Mouse (Mus musculus): ENCODE measurements around the gene Dgki.

Dgki gene

DNA sequence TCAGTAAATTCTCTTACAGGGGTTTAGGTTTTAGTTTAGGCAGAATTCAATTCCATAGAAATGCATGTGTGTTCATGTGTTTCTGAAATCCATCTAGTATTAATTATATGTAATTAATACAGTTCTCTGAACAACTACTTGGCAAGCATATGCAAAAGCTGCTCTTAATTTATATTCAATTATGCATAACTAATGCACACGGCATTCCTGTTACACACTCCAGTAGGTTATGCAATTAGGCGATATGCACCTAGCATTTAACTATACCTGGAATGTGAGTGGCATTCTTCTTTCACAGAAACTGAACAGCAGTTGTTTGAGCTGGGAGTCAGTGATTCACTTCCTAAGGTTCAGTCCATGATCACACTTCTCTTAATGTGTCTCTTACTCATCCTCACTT, 370.2 kb downstream of the Dgki start:
- ATAC-seq (ENCODE audit: low TSS enrichment) = no peak

DNA sequence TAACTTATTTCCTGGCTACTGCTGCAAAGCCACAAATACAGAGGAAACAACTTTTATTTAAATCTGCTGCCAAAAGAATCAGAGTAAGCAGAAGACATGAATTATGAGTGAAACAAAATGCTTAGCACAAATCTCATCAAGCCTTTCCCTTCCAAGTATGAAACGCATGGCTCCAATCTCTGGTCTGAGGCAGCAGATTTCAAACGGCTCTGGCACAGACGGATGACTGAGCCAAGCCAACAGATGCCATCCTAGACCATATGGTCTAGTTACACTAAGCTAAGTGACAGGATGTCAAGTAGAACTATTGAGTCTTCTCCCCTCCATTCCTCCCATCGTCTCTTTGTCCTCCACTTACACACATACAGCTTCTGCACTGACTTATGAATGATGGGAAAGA, 373.5 kb downstream of the Dgki start:
- ATAC-seq (ENCODE audit: low TSS enrichment) = peak; percentile 96

DNA sequence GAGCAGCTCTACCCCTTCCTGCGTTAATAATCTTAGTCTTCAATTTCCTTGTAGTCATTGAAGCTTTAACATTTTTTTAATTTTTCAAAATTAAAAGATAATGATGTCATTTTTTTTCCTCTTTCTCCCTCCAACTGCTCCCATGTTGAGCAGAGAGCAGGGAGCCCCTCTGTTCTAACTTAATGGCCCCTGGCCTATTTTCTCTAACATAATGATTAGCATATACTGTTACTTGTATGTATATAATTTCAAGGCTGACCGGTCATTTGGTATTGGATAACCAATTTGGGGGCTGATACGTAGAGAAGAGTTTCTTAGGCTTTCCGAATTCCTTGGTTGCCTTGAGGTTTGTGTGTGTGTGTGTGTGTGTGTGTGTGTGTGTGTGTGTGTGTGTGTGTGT, 378.0 kb downstream of the Dgki start:
- ATAC-seq (ENCODE audit: low TSS enrichment) = no peak

DNA sequence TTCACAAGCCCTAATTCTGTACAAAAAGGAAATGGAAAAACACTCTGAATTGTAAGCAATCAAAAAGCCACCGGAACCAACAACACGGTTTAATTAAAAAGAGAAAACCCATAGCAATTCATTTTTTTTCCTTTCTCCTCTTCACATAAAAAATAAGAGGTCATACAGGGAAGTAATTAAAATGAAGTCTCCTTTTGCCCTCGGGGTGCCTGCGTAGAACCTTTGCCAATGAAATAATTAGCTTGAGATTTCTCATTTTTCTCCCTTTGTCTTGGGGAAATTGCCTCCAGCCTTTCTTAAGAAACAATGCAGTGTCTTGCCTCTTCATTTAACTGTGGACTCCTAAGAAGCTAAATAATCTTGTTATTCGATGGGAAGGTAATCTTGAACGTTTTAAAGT, 388.4 kb downstream of the Dgki start:
- ATAC-seq (ENCODE audit: low TSS enrichment) = no peak

DNA sequence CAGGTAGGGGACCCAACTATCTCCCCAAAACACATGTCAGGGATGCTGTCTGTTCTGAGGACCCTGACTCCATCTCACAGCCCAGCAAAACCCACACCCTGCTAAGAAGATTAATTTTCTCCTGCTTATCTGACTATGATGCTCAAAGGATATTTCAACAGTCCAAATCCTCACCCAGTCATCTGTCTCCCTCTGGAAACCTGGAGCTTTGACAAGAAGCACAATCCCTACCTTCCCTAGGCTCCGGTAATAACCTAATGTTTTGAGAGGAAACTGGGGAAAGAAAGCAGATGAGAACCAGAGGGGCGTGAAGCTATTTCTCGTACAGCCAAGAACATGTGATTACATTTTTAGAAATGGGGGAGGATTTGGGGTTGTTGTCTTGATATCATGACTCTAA, 392.8 kb downstream of the Dgki start:
- ATAC-seq (ENCODE audit: low TSS enrichment) = no peak

DNA sequence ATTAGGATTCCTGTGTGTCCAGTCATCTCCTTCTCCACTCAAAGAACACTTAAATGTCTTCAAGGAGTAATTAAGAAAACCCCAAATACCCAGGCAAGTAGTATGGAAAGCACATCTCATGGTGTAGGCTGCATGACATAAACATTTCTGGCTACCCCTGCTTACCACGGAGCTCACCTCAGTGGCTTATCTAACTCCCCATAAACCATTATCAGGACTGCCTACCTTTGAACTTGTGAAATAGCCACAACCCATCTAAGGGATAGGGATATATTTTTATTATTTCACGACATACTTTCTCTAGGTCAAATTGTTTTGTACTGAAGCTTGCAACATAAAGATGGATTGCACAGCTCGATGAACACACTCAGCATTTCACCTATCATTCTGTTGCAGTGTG, 394.0 kb downstream of the Dgki start:
- no peak for ATAC-seq (ENCODE audit: low TSS enrichment)

DNA sequence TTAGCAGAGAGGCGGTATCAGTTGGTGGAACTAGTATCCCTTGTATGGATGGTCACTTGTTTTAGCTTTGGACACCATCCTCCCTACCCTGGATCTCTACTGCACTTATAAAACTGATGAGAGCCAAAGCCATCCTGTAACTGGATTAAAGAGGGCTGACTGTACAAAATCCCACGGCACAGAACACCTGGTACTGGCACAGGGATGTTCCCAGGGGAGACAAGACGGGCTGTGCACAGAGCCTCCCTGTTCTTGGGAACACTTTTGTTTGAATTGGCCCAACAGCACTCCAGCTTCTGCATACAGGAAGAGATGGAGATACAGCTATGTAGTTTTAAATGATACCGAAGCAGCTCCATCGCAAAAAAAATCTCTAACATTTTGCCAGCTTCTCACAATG, 395.1 kb downstream of the Dgki start:
- ATAC-seq (ENCODE audit: low TSS enrichment) = 0 out of 2 replicates have a peak, but pooled peaks have one; percentile 6

DNA sequence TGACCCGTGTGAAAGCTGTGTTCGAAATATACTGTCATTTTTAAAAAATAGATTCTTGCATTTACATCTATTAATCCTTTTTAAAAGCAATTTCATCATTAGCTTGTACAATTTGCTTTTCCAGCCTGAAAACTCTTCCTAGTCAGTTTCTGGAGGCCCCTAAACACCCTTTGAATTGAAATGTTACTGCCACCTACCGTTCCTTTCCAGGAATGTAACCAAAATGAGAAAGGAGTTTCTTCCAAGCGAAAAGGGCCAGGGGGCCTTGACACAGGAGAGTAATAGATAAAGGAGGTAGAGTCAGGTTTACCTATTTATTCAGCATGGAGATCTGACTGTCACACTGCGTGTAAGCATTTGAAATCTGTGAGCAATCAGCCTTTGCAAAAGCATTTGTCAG, 396.2 kb downstream of the Dgki start:
- ATAC-seq (ENCODE audit: low TSS enrichment) = peak; percentile 60

DNA sequence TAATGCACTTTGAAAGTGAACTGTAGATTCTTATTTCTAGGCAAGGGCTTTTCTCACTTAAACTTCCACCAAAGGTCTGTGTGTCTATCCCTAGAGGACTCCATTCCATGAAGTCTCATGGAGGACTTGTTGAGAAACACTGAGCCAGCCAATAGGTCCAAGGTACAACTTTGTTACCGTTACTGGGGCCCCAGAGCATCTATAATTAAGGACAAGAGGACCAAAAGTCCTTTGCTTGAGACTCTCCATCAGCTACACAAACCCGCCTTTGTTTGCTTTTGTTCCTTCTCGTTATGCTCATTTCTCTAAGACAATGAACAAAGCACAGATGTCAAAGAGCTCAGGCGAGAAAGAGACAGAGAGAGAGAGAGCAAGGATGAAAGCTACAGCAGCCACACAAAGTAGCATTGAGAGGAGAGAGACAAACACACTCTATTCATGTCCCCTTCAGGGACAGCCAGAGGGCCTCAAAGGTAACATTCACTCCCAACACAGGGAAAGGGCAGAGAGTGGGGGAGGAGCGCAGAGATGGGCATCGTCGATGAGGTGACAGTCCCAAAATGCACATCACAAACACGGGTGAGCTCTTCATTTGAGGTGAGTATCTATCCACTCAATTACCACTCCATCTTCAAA, 396.7 kb downstream of the Dgki start:
- peak; percentile 30 for ATAC-seq (ENCODE audit: low TSS enrichment)

DNA sequence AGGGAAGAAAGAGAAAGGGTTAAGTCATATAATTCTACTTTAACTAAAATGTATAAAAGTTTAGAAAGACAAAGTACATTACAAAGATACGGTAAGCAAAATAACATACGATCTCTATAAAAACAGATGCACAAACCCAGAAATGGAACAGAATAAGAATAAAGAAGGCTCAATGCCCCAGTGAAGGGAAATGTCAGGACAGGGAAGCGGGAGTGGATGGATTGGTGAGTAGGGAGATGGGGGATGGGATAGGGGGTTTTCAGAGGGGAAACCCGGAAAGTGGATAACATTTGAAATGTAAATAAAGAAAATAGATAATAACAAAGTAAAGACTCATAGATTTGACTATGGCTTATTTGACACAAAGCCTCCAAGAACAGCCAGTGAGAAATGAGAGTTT, 400.1 kb downstream of the Dgki start:
- no peak for ATAC-seq (ENCODE audit: low TSS enrichment)

DNA sequence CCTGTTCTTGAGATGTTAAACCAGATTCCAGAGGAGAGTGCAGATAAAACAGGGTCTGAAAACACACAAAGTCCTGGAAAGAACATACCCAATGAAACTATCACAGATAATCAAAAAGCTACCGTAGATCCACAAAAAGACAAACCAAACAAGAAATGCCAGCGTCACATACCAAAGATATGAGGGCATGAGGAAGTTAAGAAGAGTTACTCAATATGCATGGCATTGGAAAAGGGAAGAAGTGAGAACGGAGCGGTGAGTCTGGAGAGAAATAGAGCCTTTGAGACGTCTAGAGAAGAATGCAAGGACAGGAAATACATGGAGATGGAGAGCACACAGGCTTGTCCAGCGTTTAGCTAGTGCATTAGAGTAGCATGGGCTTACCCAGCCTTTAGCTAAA, 401.6 kb downstream of the Dgki start:
- no peak for ATAC-seq (ENCODE audit: low TSS enrichment)

DNA sequence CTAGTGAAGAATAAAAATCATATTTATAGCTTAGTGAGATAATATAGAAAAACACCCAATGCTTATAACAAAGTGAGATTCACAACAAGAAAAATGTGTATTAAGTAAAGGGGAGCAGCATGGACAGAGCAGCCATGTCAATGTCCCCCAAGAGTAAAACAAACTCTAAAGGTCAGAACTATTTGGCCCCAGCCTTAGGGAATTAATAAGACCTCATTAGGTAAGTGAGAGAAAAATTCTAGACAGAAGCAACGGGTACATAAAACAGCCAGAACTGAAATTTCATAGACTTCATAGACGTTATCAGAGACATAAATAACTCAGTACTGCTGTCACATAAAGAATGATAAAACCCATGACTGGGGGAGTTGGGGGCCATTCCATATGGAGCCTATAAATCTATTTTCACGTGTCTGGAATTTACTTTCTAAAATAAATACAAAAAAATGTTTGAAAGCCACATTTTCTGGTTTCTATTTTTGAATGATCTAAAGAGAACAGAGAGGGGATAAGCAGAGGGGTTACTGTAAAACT, 402.3 kb downstream of the Dgki start:
- no peak for ATAC-seq (ENCODE audit: low TSS enrichment)

DNA sequence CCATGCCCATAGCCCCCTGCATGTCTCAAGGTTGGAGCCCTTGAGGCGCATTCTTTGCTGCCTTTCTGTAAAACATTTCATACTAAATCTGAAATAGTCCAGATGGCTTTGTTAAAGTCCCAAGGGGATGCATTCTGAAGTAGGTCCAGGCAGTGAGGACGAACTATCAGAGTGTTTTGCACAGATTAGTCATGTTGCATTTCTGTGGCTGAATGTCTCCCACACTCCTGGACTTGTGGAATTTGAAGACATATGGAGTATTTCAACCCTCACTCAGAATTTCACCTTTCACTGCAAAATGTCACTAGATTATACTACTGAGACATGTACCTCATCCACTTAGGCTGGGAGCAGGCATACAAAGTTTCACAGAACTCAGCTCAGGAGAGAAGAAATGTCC, 403.3 kb downstream of the Dgki start:
- ATAC-seq (ENCODE audit: low TSS enrichment) = peak; percentile 82

DNA sequence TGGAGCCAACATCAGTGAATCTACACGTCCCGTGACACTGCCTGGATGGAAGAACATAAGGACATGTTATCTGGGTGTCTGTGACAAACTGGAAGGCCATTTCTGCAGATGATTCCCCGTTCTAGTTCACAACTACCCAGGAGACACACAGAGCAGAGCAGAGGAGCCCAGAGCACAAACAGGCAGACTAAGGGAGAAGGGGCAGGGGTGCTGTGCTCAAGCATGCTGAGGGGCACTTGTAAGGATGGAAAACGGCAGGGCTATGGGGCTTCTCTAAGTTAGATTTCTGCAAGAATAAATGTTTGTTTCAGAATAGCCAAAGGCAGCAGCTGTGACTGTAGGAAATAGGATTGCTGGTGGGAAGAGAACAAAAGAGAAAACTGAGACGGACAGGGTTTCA, 408.2 kb downstream of the Dgki start:
- ATAC-seq (ENCODE audit: low TSS enrichment) = peak; percentile 64

DNA sequence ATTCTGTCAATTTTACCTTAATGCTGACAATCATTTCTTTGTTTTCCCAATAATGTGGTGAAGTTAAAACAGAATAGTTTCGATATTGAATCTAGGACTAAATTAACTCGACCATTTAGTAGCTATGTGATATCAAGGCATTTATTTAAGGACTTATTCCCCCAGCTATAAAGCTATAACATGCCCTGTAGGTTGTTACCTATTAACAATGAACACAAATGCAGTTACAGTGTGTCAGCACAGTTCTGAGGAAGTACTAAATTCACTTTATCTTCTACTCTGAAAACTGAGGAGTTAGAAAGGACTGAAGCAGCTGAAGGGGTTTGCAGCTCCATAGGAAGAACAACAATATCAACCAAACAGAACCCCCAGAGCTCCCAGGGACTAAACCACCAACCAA, 409.2 kb downstream of the Dgki start:
- no peak for ATAC-seq (ENCODE audit: low TSS enrichment)

DNA sequence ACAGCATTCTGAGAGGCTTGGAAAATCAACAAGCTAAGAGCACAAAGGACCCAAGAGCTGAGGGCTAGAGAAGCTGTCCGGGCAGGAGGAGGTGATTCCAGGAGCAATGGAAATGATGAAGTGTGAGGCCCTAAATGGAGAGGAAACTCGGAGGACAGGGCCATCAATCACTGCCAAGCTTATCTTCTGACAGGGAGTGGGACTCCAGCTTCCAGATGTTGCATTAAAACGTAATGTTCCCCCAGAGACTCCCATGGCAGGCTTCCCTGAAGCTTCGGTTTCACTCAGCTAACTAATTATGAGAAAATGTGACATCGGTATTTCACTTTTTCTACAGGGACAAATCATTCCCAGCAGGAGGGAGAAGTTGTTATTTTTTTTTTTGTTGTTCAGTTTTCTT, 409.7 kb downstream of the Dgki start:
- no peak for ATAC-seq (ENCODE audit: low TSS enrichment)

DNA sequence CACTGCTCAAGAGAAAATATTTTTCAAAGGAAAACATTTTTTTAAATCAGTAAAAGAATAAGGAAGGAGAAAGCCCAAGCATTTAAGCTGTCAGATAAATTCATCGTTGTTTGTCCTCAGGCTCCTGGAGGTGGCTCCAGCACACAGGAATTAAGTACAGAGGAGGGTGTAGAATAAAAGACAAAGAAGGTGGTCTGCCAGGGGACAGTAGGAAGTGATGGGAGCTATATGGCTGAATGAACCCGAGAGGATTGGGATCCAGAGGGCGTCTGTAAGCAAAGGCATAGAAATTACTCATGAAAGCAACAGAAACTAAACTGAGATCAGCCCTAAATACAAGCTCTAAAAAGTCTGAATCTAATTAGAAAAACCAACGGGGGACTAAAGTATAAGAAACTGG, 418.7 kb downstream of the Dgki start:
- no peak for ATAC-seq (ENCODE audit: low TSS enrichment)

DNA sequence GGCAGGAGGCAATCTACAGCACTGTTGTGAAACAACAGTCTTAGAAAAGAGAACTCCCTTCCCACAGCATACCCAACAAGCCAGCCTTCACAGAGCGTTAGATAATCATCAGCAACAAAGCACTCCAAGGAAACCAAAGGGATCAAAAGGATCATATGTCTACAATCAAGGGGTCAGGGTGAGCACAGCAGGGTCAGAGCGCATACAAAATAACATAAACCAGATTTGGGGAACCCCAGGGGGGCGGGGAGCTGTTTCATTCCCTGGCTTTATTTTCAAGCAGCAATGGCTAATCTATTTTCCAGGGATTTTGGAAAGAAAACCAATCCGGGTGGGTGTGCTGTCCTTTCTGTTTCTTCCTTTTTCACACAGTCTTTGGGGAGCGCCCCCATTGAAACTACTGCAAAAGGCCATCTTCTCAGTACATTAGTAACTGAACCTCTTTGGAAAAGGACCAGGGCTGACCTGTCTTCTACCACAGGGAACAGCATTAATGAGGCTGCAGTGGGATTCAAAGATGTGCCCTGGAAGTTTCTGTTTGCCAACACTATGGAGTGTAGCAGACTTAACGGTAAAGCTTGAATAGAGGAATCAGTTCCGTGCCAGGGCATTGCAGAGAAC, 419.2 kb downstream of the Dgki start:
- ATAC-seq (ENCODE audit: low TSS enrichment) = peak; percentile 78

DNA sequence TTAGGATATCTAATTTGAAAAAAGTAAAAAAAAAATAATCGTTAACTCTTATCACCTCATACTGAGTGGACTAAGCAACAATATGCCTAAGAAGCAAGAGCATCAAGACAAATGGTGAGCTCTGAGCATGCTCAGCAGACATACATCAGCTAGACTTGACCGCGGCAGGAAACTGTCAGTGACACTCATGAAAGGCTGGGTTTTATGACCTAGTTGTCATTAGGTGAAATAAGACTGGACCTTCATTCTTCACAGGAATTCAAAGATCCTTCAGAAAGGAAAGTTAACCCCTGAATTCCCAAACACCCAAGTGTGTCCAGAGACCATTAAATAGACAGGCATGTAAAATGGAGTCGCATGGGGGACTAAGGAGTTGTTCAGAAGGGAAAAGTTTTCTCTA, 422.6 kb downstream of the Dgki start:
- no peak for ATAC-seq (ENCODE audit: low TSS enrichment)

DNA sequence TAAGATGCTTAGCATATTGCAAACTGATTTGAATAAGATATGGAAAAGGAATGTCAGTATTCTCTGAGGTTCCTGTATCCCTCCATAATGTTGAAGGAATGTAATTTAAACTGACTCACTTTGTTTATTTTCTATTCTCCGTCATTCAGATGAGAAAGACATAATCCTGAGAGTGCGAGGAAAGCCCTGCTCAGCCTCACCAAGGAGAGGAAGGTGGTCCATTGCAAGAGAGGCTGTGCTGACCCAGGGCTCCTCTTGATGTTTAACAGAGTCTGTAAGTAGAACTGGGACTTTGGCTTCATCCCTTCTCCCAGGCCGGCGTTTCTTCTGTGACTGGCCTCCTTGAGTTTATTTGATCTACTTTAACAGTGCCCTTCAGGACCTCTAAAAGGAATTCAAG, 423.6 kb downstream of the Dgki start:
- no peak for ATAC-seq (ENCODE audit: low TSS enrichment)

DNA sequence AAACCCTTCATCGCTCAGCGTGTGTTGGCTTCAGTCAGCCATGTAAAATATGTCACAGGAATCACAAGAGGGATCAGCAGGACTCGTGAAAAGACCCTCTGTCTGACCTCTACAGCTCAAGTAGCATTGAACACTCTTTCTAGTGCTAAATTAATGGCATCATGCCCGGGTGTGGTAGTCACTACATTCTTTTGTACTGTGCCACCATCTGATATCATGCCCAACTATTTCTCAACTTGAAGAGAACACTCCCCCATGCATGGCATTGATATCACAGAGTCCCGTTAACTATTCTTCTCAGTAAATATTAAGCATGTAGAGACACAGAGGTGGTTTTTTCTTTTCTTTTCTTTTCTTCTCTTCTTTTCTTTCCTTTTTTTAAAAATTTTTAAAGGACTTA, 424.1 kb downstream of the Dgki start:
- ATAC-seq (ENCODE audit: low TSS enrichment) = no peak

DNA sequence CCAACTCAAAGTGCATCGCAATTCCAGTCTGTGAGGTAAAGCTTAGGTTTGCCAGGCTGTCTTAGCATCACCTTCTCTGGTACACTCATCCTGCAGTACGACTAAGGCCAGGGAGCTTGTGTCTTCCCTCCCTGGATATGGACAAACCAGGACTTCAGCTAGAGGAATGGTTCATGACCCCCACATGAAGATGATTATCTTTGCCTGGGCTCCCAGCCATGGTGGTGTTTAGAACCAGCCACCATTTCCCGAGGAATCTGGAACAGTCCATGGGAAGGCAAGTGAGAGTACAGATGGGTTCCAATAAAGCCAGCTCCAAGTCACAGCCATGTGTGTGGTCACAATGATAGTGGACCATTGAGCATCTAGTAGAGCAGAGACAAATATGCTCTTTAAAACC, 427.1 kb downstream of the Dgki start:
- no peak for ATAC-seq (ENCODE audit: low TSS enrichment)

DNA sequence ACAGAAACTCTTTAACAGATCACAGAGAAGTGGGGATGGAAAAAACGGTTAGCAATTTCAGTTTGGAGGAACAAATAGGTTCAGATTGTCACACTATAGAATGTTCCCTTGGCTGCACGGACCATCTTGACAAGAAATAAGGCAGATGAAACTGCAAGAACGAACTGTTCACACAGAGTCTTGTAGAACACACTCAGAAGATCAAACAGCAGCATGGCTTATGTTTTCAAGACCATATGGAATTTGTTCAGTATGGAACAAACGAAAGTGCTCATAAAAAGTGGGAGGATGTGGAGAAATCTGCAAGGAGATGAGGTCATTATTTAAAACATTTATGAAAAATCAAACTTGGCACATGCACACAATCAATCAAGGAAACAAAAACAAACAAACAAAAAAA, 431.8 kb downstream of the Dgki start:
- peak; percentile 72 for ATAC-seq (ENCODE audit: low TSS enrichment)

Data from frontal cortex, adult (tissue).